Mouse (Mus musculus): ENCODE measurements around the gene Taf1b.

- TF ChIP-seq CTCF (IDR thresholded peaks at IDR 0.05; ENCODE audit: extremely low read depth, insufficient read depth, insufficient read length, insufficient replicate concordance) (no peak), POLR2A (IDR thresholded peaks at IDR 0.05; ENCODE audit: low read depth, low read length) (no peak)
Observed at GRCm38 (mm10) chr12:24521076-24521475, 22.9 kb downstream of the Taf1b start.

Data from spleen, adult 2 months (tissue).